Mouse (Mus musculus) neutrophil, adult 83 days (primary cell): ENCODE results near the gene Galt. TPM values are rescaled to one million over a fixed set of nuclear protein-coding genes. Genes with fewer than 3 reads are reported as not detected.

ENCODE experiments used
- total RNA-seq, 2 experiments: library from RNA; stranded (reverse); gene quantifications; one replicate each; pipeline ENCODE4 v1.2.4; 2023

The Galt gene
- 10 to 100 TPM; 22.7 to 27.3 TPM for total RNA-seq

GRCm38 (mm10) chr4:41754797-41755337 lies at the start of gene Galt:
Gene Galt, plus strand, starts transcription at chr4:41755228.

GRCm38 (mm10) chr4:41713197-41714067 lies 41.6 kb upstream of the Galt start, which contains the start of gene Rpp25l:
Gene Rpp25l, minus strand, starts transcription at chr4:41713534.

DNA sequence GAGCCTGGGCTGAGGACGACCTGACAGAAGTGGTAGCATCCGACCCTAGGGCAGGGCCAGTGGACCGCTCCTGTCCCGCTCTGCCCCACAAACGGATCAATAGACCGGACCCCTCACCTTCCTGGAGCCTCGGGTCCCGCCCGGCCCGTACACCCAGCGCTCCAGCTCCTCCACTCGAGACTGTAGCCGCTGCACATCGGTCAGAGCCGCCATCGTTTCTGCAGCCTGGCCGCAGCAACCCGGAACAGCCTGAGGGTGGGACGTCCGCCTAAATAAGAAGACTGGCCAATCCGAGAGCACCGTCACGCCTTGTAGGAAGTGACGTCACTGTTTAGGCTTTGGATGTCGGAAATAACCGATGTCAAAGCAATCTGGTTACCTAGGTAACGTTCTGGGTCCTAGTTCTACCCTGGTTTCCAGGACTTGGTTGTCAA lies 32.1 kb upstream of the Galt start, which contains the start of gene Dctn3:
Dctn3 (minus strand) TSS at position 253 of the 434 bp plus-strand sequence.

DNA sequence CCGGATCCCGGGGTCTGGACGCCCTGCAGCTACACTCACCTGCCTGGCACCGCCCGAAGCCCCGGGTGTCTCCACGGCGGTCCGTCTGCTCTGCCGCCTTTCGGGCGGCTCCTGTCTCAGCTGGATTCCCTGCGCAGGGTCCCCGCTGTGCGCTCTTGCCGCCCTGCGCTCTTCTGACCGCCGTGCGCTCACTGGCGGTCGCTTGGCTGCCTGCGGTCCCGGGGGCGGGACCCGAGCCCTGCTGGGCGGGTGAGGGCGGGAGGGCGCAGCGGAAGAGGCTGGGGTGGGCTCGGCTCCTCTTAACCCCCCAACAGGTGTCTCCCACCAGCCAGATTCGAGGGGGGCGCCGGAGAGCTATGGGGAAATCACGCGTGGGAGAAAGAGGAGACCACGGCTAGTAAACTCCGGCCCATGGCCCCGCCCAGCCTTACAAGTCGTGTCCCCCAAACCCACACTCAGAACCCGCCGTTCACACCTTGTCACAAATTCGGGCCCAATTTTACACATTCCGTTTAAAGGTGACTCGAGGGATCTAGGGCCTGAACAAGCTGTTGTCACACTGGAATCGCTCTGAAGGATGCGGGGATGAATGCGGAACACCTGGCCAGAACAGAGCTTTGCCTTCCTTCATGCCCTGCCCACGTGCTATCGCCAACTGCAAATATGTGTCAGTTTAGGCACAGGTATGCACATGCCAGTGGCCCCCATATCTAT lies 23.8 kb upstream of the Galt start, which contains the start of gene Arid3c:
Arid3c (minus strand) TSS at position 91 of the 714 bp plus-strand sequence.

GRCm38 (mm10) chr4:41755338-41756305 lies 594 bp downstream of the Galt start, which contains the start of gene Sigmar1:
Gene Sigmar1, minus strand, starts transcription at chr4:41756157.

GRCm38 (mm10) chr4:41774002-41774401 lies 19.0 kb downstream of the Galt start, which contains the start of gene Ccl27a:
Gene Ccl27a, minus strand, starts transcription at chr4:41774247.

Other genes starting within 250 kb of the Galt start
- not detected for gene 1110017D15Rik, start 237.9 kb upstream of the Galt start, total RNA-seq
- 10 to 100 TPM; 17.3 to 21.2 TPM for gene Fam219a, start 185.7 kb upstream of the Galt start, total RNA-seq
- gene Dnaic1, start 185.5 kb upstream of the Galt start, total RNA-seq = not detected
- not detected for gene Enho, start 114.9 kb upstream of the Galt start, total RNA-seq
- gene Cntfr, start 58.1 kb upstream of the Galt start, total RNA-seq = not detected
- 10 to 100 TPM in 1 of 2 experiments, 1 to 10 TPM in 1; 5.9 to 10.2 TPM for gene Il11ra1, start 55.2 kb upstream of the Galt start, total RNA-seq
- 10 to 100 TPM; 16.5 to 18.3 TPM for gene Rpp25l, start 41.7 kb upstream of the Galt start, total RNA-seq
- gene Dctn3, start 32.1 kb upstream of the Galt start, total RNA-seq = 10 to 100 TPM; 63.4 to 85.0 TPM
- gene Arid3c, start 24.1 kb upstream of the Galt start, total RNA-seq = under 1 TPM in 1 of 2 experiments, not detected in 1; 0.31 TPM
- 10 to 100 TPM; 17.9 to 18.5 TPM for gene Sigmar1, start 929 bp downstream of the Galt start, total RNA-seq
- gene Ccl27a, start 19.0 kb downstream of the Galt start, total RNA-seq = 1 to 10 TPM; 3.2 to 5.2 TPM
- not detected for gene Gm21541, start 148.4 kb downstream of the Galt start, total RNA-seq
- gene Gm20878, start 186.3 kb downstream of the Galt start, total RNA-seq = 1 to 10 TPM; 1.8 to 3.3 TPM
- gene Fam205a4, start 210.8 kb downstream of the Galt start, total RNA-seq = under 1 TPM in 1 of 2 experiments, not detected in 1; 0.24 TPM